Mouse (Mus musculus) cerebellum, adult 8-10 months (tissue): ENCODE measurements around the gene Creg2.
"Not testable (repeated sequence)": the region's sequence is repeated elsewhere in the genome, so short reads cannot be mapped to it uniquely, and the experiment has no call there.

ENCODE experiments used
- DNase-seq: peaks from one replicate; pipeline ENCODE4 v3.0.0; 2022

The Creg2 gene

GRCm38 (mm10) chr1:39592090-39592489, 59.2 kb downstream of the Creg2 start:
- DNase-seq, result no peak

- not testable (repeated sequence) for DNase-seq
Observed at GRCm38 (mm10) chr1:39591557-39591956, 59.7 kb downstream of the Creg2 start.

GRCm38 (mm10) chr1:39590193-39590592, 61.1 kb downstream of the Creg2 start:
- DNase-seq, result no peak

DNA sequence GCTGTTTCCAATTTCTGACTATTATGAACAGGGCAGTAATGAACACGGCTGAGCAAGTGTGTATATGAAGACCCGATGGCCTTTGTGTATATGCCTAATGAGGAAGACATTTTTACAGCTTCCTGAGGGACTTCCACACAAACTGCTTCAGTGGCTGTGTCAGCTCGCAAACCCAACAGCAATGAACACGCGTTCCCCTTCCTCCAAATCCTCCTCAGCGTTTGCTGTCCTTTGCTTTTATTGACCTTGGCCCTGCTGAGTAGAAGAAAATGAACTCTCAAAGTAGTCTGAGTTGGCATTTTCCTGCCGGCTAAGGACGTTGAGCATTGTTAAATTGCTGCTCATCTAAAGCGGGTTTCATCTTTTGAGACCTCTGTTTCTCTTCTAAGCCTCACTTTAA, 65.9 kb downstream of the Creg2 start:
- no peak for DNase-seq

- no peak for DNase-seq
Observed at GRCm38 (mm10) chr1:39583173-39583572, 68.1 kb downstream of the Creg2 start.

GRCm38 (mm10) chr1:39581215-39581614, 70.1 kb downstream of the Creg2 start:
- no peak for DNase-seq

- DNase-seq, result no peak
Observed at GRCm38 (mm10) chr1:39579139-39579538, 72.1 kb downstream of the Creg2 start.

- DNase-seq, result no peak
Observed at GRCm38 (mm10) chr1:39578446-39578845, 72.8 kb downstream of the Creg2 start.

- peak; percentile 95 for DNase-seq
Observed at GRCm38 (mm10) chr1:39577253-39577705, 74.0 kb downstream of the Creg2 start, which contains the start of gene Rnf149. Gene Rnf149 (minus strand): TSS chr1:39577405.

DNA sequence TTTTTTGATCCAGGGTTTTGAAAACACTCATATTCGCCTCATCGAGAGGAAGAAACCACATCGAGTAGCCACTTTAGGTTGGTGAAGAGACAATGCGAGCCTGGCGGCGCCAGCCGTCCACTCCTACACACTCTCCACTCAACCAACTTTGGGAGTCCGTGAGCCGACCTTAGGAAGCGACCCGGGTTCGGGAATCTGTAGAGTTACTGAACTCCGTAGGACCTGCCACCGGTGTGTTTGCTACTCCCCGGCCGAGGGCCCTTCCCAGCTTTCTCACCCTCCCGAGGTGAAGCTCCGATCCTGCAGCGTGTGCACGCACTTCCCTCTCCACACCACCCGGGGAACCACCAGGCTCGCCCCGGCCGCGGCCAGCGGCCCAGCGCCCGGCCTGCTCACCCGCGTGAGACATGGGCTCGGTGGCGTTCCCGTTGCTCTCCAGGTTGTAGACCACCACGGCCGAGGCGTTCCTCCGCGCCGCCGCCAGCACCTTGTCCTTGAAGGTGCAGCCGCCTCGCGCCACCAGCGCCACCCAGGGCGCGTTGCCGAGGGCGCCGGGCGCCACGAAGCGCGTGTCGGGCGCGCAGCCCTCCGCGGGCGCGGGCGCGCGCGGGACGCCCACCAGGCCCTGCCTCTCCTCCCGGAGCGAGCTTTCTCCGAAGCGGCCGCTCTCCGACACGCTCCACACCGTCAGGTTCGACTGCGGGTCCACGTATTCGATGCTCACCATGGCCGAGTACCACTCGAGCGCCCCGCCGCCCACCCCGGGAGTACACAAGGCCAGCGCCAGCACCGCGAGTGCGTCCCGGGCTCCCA, 74.6 kb downstream of the Creg2 start:
- no peak for DNase-seq

DNA sequence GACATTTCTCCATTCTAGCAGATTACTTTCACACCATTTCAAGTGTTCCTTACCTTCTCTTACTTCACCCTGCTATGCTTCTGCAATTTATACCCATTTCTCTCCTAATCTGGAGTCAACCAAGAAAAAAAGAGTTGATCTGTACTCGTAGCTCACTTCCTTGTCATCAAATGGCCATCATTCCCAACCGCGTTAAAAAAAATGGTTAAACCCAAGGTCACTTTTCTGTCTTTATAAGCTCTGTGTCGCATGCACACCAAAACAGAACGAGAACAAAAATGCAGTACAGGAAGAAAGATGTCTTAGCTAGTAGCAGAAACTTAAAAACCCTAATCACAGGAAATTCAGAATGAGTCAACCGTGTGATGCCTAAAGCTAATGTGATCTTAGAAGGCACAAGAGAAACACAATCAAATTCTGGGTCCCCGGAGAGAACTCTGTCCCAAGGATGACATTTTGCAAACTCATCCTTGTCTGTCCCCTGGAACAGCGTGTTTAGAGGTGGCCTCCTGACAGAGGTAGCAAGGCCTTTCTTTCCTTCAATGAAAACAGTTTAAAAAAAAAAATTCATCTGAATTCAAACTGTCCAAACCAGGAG, 75.4 kb downstream of the Creg2 start:
- DNase-seq, result no peak

- no peak for DNase-seq
Observed at GRCm38 (mm10) chr1:39573890-39574289, 77.4 kb downstream of the Creg2 start.

- DNase-seq, result no peak
Observed at GRCm38 (mm10) chr1:39571653-39572052, 79.6 kb downstream of the Creg2 start.
